Mouse (Mus musculus) CH12.LX (cell line): ENCODE measurements at regions not wholly inside any gene's neighbourhood (a gene's known extent, or its start where the extent isn't known, plus 50 kb on each side); places are given as distances from the start of the nearest gene placed in this dataset.

Experiments
- POLR2A ChIP-seq: IDR thresholded peaks from 2 replicates; pipeline ENCODE4 v1.6.1; 2011; ENCODE audit warnings: low read depth, mild to moderate bottlenecking, improper control_type of control experiment, low read length
- SIN3A ChIP-seq: IDR thresholded peaks from 2 replicates; pipeline ENCODE4 v1.6.1; 2012; ENCODE audit warnings: low read length, improper control_type of control experiment, inconsistent platforms
- UBTF ChIP-seq: IDR thresholded peaks from 2 replicates; pipeline ENCODE4 v1.6.1; 2012; ENCODE audit warnings: low read depth, mild to moderate bottlenecking, inconsistent platforms, low read length, improper control_type of control experiment, moderate library complexity

DNA sequence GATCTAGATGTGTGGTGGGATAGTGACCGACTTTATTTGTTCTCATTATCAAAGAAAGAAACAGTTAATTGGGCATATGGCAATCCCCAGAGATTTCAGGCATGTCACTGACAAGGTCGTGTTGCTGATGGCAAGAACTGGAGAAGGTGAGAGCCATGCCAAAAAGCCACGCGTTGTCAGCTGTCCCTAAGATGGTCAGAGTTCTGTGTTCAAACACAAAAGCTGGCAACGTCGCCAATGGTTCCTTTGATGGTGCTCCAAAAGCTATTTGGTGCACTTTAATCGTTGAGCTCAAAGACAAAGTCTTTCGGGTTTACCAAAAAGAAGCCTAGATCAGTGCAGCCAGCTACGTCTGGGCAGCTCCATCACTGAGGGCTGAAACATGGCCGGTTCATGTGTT is 185.4 kb downstream of the Ktn1 start:
- TF ChIP-seq UBTF (no peak), POLR2A (no peak), SIN3A (no peak)
